Mouse (Mus musculus) heart, adult 2 months (tissue): ENCODE measurements at regions not wholly inside any gene's neighbourhood (a gene's known extent, or its start where the extent isn't known, plus 50 kb on each side); places are given as distances from the start of the nearest gene placed in this dataset.

Experiments
- CTCF ChIP-seq: fragments of 200-600 bp; IDR thresholded peaks from 2 replicates; pipeline ENCODE4 v1.8.1; 2022; ENCODE audit warnings: antibody characterized with exemption, mild to moderate bottlenecking, moderate library complexity
- EP300 ChIP-seq: fragments of 200-500 bp; IDR thresholded peaks from 2 replicates; pipeline ENCODE4 v1.6.1; 2011; ENCODE audit warnings: low read depth, low read length, control low read depth; ENCODE audit not compliant: insufficient read depth
- POLR2A ChIP-seq: fragments of 200-500 bp; IDR thresholded peaks from 2 replicates; pipeline ENCODE4 v1.6.1; 2011; ENCODE audit warnings: mild to moderate bottlenecking, low read depth, low read length, control low read depth; ENCODE audit not compliant: insufficient read depth

DNA sequence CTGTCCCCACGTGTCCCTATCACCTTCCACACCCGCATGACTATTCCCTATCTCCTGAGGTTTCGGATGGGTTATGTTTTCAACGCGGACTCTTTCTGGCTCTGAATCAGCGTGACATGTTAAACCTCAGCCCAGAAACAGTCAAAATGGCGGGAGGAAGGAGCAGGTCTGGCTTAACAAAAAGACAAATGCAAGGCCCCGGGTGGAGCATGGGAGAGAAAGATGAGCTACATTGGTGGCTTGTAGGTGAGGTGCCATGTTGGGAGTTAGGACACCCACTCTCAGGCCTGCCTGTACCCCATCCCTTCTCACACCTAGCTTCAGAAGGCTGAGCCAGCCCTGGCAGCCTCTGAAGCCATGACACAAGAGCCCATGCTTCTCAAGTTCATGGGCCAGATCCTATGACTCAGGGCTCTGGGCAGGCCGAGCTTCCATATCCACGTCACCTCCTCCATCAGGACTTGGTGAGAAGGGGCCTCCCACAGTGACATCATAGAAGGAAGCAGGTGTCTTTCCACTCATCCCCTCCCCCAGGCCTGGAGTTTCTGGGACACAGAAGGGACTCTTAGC, 80.5 kb downstream of the Cpn2 start:
- TF ChIP-seq CTCF (no peak), POLR2A (no peak), EP300 (peak; percentile 77; the same call in 1 of the 2 replicates)
